In the genomic region with DNA sequence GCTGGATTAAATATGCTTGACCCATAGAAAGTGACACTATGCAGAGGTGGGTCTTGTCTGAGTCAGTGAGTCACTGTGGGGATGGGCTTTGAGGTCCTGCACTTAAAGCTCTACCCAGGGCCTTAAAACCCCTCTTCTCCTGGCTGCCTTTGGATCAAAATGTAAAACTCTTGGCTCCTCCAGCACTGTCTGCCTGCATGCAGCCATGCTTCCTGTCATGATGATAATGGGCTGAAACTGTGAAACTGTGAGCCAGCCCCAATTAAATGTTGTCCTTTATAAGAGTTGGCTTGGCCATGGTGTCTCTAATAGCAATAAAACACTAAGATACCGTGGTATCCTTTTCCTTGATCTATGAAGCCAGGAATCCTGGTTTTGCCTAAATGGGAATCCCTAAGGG, we compare ENCODE assay signal across 12 mouse cellular contexts. TPM values are rescaled to one million over a fixed set of nuclear protein-coding genes. Genes with fewer than 3 reads are reported as not detected.
DNase-seq lines count a peak whose midpoint lies in the region; ATAC-seq and TF ChIP-seq lines count a peak whose summit lies in the region.
"Had no signal": no experiment of that assay in that cellular context is flagged by ENCODE, and none has a peak within 500 bp of the region (broad histone marks: within the 10 kb centered on the region; RNA-seq: fewer than 3 reads in every experiment).

No protein-coding gene starts in this region.

- 0 out of 2 replicates have a peak, but pooled peaks cover 15% of the 10 kb centered on the region for H3K36me3 ChIP-seq in forebrain, embryonic 14.5 days (ENCODE audit: control insufficient read depth, insufficient read depth, low read length)
- no peaks in the 10 kb centered on the region for H3K36me3 ChIP-seq in forebrain, postnatal 0 days (ENCODE audit: insufficient read depth)
- no peaks in the 10 kb centered on the region for H3K36me3 ChIP-seq in kidney, postnatal 0 days (ENCODE audit: insufficient read depth, low read length)
- no peaks in the 10 kb centered on the region for H3K36me3 ChIP-seq in intestine, embryonic 16.5 days (ENCODE audit: control insufficient read depth, insufficient read depth, low read length)
- no peaks in the 10 kb centered on the region; the same call in 1 of the 2 replicates for H3K36me3 ChIP-seq in midbrain, postnatal 0 days (ENCODE audit: insufficient read depth, low read length)

- H3K4me2 ChIP-seq in forebrain, embryonic 14.5 days (ENCODE audit: low read length), result no peak overlapping the region
- no peak overlapping the region for H3K4me2 ChIP-seq in forebrain, postnatal 0 days (ENCODE audit: low read depth)
- H3K4me2 ChIP-seq in kidney, postnatal 0 days (ENCODE audit: low read length), result no peak overlapping the region
- no peak overlapping the region for H3K4me2 ChIP-seq in intestine, embryonic 16.5 days (ENCODE audit: low read depth, low read length)
- no peak overlapping the region for H3K4me2 ChIP-seq in midbrain, postnatal 0 days (ENCODE audit: low read depth, low read length, poor library complexity, severe bottlenecking)
- H3K4me2 ChIP-seq: forebrain, embryonic 13.5 days; hindbrain, embryonic 15.5 days; midbrain, embryonic 11.5 days; neural tube, embryonic 13.5 days had no signal

- no peak overlapping the region for H3K4me3 ChIP-seq in forebrain, embryonic 14.5 days (ENCODE audit: low read depth, low read length)
- no peak overlapping the region for H3K4me3 ChIP-seq in forebrain, postnatal 0 days (ENCODE audit: low read depth, low read length)
- no peak overlapping the region for H3K4me3 ChIP-seq in kidney, postnatal 0 days (replicated peaks; ENCODE audit: low read depth, low read length)
- no peak overlapping the region for H3K4me3 ChIP-seq in intestine, embryonic 16.5 days (ENCODE audit: low read length)
- H3K4me3 ChIP-seq in midbrain, postnatal 0 days (ENCODE audit: low read depth, low read length), result no peak overlapping the region
- H3K4me3 ChIP-seq: forebrain, embryonic 13.5 days; hindbrain, embryonic 15.5 days; neural tube, embryonic 13.5 days had no signal

- ATAC-seq in forebrain, embryonic 14.5 days, result no peak
- ATAC-seq in forebrain, postnatal 0 days, result no peak
- ATAC-seq in kidney, postnatal 0 days (replicated peaks; ENCODE audit: low FRiP score, low read depth), result no peak
- peak; percentile 53 for ATAC-seq in CD4-positive, CD25-positive, alpha-beta regulatory T cell, adult 4 months
- no peak for ATAC-seq in intestine, embryonic 16.5 days
- no peak for ATAC-seq in midbrain, postnatal 0 days (ENCODE audit: low FRiP score)
- ATAC-seq: forebrain, embryonic 13.5 days had no signal

- H3K9ac ChIP-seq in forebrain, embryonic 14.5 days (ENCODE audit: low read length), result no peak overlapping the region
- H3K9ac ChIP-seq in forebrain, postnatal 0 days, result no peak overlapping the region
- no peak overlapping the region for H3K9ac ChIP-seq in kidney, postnatal 0 days (ENCODE audit: low read depth, low read length)
- no peak overlapping the region for H3K9ac ChIP-seq in intestine, embryonic 16.5 days (ENCODE audit: low read depth, low read length)
- H3K9ac ChIP-seq in midbrain, postnatal 0 days (replicated peaks; ENCODE audit: low read length, poor library complexity, severe bottlenecking), result no peak overlapping the region
- H3K9ac ChIP-seq: forebrain, embryonic 13.5 days; hindbrain, embryonic 15.5 days; neural tube, embryonic 13.5 days had no signal

- H3K27ac ChIP-seq in forebrain, embryonic 14.5 days (ENCODE audit: low read depth, low read length), result no peak overlapping the region
- no peak overlapping the region for H3K27ac ChIP-seq in forebrain, postnatal 0 days (ENCODE audit: low read depth, low read length)
- peak overlapping the region; percentile 67 for H3K27ac ChIP-seq in kidney, postnatal 0 days
- 0 out of 2 replicates have a peak overlapping the region, but pooled peaks have one; percentile 27 for H3K27ac ChIP-seq in intestine, embryonic 16.5 days (ENCODE audit: low read length)
- H3K27ac ChIP-seq in midbrain, postnatal 0 days (ENCODE audit: low read depth, low read length), result no peak overlapping the region
- H3K27ac ChIP-seq: forebrain, embryonic 13.5 days; hindbrain, embryonic 15.5 days; neural tube, embryonic 13.5 days had no signal

- H3K4me1 ChIP-seq in forebrain, embryonic 14.5 days (ENCODE audit: control insufficient read depth, insufficient read depth, low read length), result no peaks in the 10 kb centered on the region
- peaks cover 13% of the 10 kb centered on the region; the same call in 1 of the 2 replicates for H3K4me1 ChIP-seq in forebrain, postnatal 0 days (ENCODE audit: insufficient read depth)
- peaks cover 26% of the 10 kb centered on the region for H3K4me1 ChIP-seq in kidney, postnatal 0 days (replicated peaks; ENCODE audit: insufficient read depth, low read length)
- peaks cover 12% of the 10 kb centered on the region; the same call in 1 of the 2 replicates for H3K4me1 ChIP-seq in intestine, embryonic 16.5 days (ENCODE audit: control insufficient read depth, insufficient read depth, low read length)
- no peaks in the 10 kb centered on the region for H3K4me1 ChIP-seq in midbrain, postnatal 0 days (ENCODE audit: insufficient read depth, low read length)

- peak; percentile 12 for DNase-seq in forebrain, embryonic 14.5 days (ENCODE audit: low spot score)
- no peak for DNase-seq in forebrain, postnatal 0 days
- DNase-seq in kidney, postnatal 0 days (ENCODE audit: low spot score), result no peak
- no peak for DNase-seq in kidney, postnatal 10 days
- no peak for DNase-seq in left cerebral cortex, adult 11 months (ENCODE audit: low spot score)
- DNase-seq in midbrain, postnatal 0 days (ENCODE audit: low spot score), result no peak

- no peaks in the 10 kb centered on the region for H3K9me3 ChIP-seq in forebrain, embryonic 14.5 days (replicated peaks; ENCODE audit: control insufficient read depth, low read length)
- no peaks in the 10 kb centered on the region for H3K9me3 ChIP-seq in forebrain, postnatal 0 days (ENCODE audit: low read length)
- H3K9me3 ChIP-seq in kidney, postnatal 0 days (replicated peaks; ENCODE audit: low read length), result no peaks in the 10 kb centered on the region
- no peaks in the 10 kb centered on the region for H3K9me3 ChIP-seq in intestine, embryonic 16.5 days (ENCODE audit: control insufficient read depth, low read length)
- no peaks in the 10 kb centered on the region for H3K9me3 ChIP-seq in midbrain, postnatal 0 days (ENCODE audit: low read length)
- H3K9me3 ChIP-seq: forebrain, embryonic 13.5 days; hindbrain, embryonic 15.5 days; neural tube, embryonic 13.5 days had no signal

- no peaks in the 10 kb centered on the region for H3K27me3 ChIP-seq in forebrain, embryonic 14.5 days (replicated peaks; ENCODE audit: control insufficient read depth, insufficient read depth, low read length)
- no peaks in the 10 kb centered on the region for H3K27me3 ChIP-seq in forebrain, postnatal 0 days (ENCODE audit: insufficient read depth, low read length)
- no peaks in the 10 kb centered on the region for H3K27me3 ChIP-seq in kidney, postnatal 0 days (ENCODE audit: insufficient read depth, low read length)
- no peaks in the 10 kb centered on the region for H3K27me3 ChIP-seq in intestine, embryonic 16.5 days (replicated peaks; ENCODE audit: control insufficient read depth, insufficient read depth, low read length)
- no peaks in the 10 kb centered on the region for H3K27me3 ChIP-seq in midbrain, postnatal 0 days (ENCODE audit: insufficient read depth, low read length)
- H3K27me3 ChIP-seq: forebrain, embryonic 13.5 days; hindbrain, embryonic 15.5 days; neural tube, embryonic 13.5 days had no signal

- 76% methylated on average over 1 of the region's 1 CpGs for WGBS in forebrain, embryonic 14.5 days
- 54% methylated on average over 1 of the region's 1 CpGs for WGBS in forebrain, postnatal 0 days
- 47% methylated on average over 1 of the region's 1 CpGs for WGBS in kidney, postnatal 0 days
- WGBS in intestine, embryonic 16.5 days, result 76% methylated on average over 1 of the region's 1 CpGs
- 87% methylated on average over 1 of the region's 1 CpGs for WGBS in midbrain, postnatal 0 days

- no peak for TF ChIP-seq CTCF in forebrain, postnatal 0 days (IDR thresholded peaks at IDR 0.05; ENCODE audit: low read depth)
- no peak for TF ChIP-seq CTCF in kidney, postnatal 0 days (IDR thresholded peaks at IDR 0.05; ENCODE audit: low read depth)
- TF ChIP-seq CTCF in midbrain, postnatal 0 days (IDR thresholded peaks at IDR 0.05), result no peak

RNA-seq across cellular contexts. Expression of a gene that starts 13.8 kb away (rescaled TPM):
- polyA plus RNA-seq in forebrain, embryonic 14.5 days (2014; fragmentation: Nextera tagmentation; extraction: Ambion mirVana), result 17.4 and 21.5 TPM in 2 replicates
- 27.4 and 39.1 TPM in 2 replicates for total RNA-seq in forebrain, postnatal 0 days (2014; rRNA removed)
- 16.4 and 23.1 TPM in 2 replicates for polyA plus RNA-seq in forebrain, postnatal 0 days (2015; fragmentation: Nextera tagmentation; extraction: Ambion mirVana)
- polyA plus RNA-seq in kidney, postnatal 0 days (2015; fragmentation: Nextera tagmentation; extraction: Ambion mirVana), result 19.2 and 21.7 TPM in 2 replicates
- 1 to 10 TPM; 4.9 to 6.5 TPM for polyA plus RNA-seq in CD4-positive, CD25-positive, alpha-beta regulatory T cell, adult 4 months (2017; shearing (Covaris generic))
- 13.7 and 13.8 TPM in 2 replicates for polyA plus RNA-seq in intestine, embryonic 16.5 days (2015; fragmentation: Nextera tagmentation; extraction: Ambion mirVana)
- total RNA-seq in midbrain, postnatal 0 days (2014; rRNA removed), result 32.0 TPM in 2 replicates
- 20.3 and 22.0 TPM in 2 replicates for polyA plus RNA-seq in midbrain, postnatal 0 days (2015; fragmentation: Nextera tagmentation; extraction: Ambion mirVana)

RNA-seq across cellular contexts. Expression of a gene that starts 55.0 kb away (rescaled TPM):
- 0.20 and 0.27 TPM in 2 replicates for polyA plus RNA-seq in forebrain, embryonic 14.5 days (2014; fragmentation: Nextera tagmentation; extraction: Ambion mirVana)
- 1.1 TPM in 2 replicates for total RNA-seq in forebrain, postnatal 0 days (2014; rRNA removed)
- 0.91 and 1.7 TPM in 2 replicates for polyA plus RNA-seq in forebrain, postnatal 0 days (2015; fragmentation: Nextera tagmentation; extraction: Ambion mirVana)
- 36.2 and 39.0 TPM in 2 replicates for polyA plus RNA-seq in kidney, postnatal 0 days (2015; fragmentation: Nextera tagmentation; extraction: Ambion mirVana)
- polyA plus RNA-seq in CD4-positive, CD25-positive, alpha-beta regulatory T cell, adult 4 months (2017; shearing (Covaris generic)), result 1 to 10 TPM; 3.9 to 5.8 TPM
- polyA plus RNA-seq in intestine, embryonic 16.5 days (2015; fragmentation: Nextera tagmentation; extraction: Ambion mirVana), result 1.2 TPM in 2 replicates
- total RNA-seq in midbrain, postnatal 0 days (2014; rRNA removed), result 1.1 and 1.3 TPM in 2 replicates
- polyA plus RNA-seq in midbrain, postnatal 0 days (2015; fragmentation: Nextera tagmentation; extraction: Ambion mirVana), result 0.95 and 0.98 TPM in 2 replicates

Comparison
In these comparisons a context has a peak if more than half of its experiments do, and no peak if none do; other contexts are left out.
1. H3K27ac ChIP-seq: peak in kidney, postnatal 0 days (single experiment) and intestine, embryonic 16.5 days (single experiment); none in forebrain, embryonic 14.5 days (single experiment), forebrain, postnatal 0 days (single experiment) and midbrain, postnatal 0 days (single experiment).